Mouse (Mus musculus) layer of hippocampus, postnatal 36 days (tissue): ENCODE data around the gene Kdm1b. TPM values are rescaled to one million over a fixed set of nuclear protein-coding genes. Genes with fewer than 3 reads are reported as not detected.

ENCODE experiments used
- DNase-seq, 2 experiments: peaks; one replicate each; pipeline ENCODE4 v3.0.0; 2022
- total RNA-seq, 2 experiments: library from RNA; stranded (reverse); gene quantifications; 2 replicates each; pipeline ENCODE4 v1.2.3; 2021

The Kdm1b gene
- total RNA-seq, 2 experiments from 2014 or later = 9.5 to 10.1 TPM

DNA sequence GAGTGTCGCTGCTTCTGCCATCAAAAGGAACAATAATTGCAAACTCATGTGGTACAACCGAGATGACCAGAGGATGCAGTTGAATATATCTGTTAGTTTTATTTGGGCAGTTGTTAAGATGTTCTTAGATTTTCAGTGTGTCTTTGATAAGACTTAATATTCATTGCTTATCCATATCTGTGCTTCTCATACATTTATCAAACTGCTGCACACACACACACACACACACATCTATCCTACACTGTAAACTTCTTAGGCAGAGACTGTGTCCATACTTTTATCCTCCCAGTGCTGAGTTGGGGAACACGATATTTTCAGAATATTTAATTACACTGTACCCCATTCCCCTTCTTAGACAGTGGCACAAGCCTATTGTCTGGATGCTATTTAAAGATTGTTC, 67.9 kb downstream of the Kdm1b start:
- DNase-seq = no peak

- DNase-seq = no peak
Observed at GRCm38 (mm10) chr13:47112056-47112455, 68.8 kb downstream of the Kdm1b start.

DNA sequence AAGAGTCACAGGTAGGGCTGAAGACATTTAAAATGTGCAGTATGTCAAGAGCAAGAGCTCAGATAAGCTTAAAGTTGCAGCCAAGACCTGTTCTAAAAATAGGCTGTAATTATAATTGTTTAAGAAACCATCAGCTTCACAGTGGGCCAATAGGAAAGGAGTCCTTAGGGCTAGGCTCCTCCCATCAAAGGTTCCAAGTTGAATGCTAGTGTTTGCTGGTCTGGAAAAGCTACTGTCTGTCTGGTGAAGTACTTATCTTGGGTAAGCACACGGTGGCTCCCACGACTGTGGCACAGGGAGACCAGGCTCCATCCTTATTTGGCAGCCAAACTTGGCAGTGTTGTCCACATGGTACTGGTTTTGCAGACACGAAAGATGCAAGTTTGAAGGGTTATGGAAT, 69.6 kb downstream of the Kdm1b start:
- no peak for DNase-seq

- DNase-seq = no peak
Observed at GRCm38 (mm10) chr13:47116000-47116399, 72.7 kb downstream of the Kdm1b start.

DNA sequence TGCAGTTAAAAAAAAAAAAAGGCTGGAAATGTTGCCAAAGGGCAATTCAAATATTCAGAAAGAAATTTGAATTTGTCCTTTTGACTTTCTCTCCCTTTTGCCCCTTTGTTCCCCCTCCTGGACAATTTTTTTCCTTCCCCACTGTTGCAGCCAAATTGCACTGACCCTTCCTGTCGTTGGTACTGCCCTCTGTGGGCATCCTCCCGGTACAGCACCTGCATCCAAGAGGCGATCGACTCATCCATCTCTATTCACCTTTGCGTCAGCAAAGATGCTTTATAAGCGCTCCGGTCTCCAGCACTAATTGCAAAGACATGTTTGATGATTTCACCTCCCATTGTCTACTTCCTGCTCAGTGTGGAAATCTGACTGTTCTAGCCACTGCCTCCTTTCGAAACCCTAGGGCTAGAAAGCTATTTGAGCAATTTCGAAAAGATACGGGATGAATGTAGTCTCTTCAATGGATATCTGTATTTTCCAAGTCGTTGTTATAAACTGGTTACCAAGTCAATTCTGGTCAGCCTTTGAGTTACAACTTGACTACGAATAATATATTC, 78.1 kb downstream of the Kdm1b start:
- DNase-seq = no peak

GRCm38 (mm10) chr13:47122537-47123430, 79.5 kb downstream of the Kdm1b start, which contains the start of gene Rnf144b:
TSS of gene Rnf144b (plus strand) at chr13:47122656.
- DNase-seq = peak; percentile 31 to 34

DNA sequence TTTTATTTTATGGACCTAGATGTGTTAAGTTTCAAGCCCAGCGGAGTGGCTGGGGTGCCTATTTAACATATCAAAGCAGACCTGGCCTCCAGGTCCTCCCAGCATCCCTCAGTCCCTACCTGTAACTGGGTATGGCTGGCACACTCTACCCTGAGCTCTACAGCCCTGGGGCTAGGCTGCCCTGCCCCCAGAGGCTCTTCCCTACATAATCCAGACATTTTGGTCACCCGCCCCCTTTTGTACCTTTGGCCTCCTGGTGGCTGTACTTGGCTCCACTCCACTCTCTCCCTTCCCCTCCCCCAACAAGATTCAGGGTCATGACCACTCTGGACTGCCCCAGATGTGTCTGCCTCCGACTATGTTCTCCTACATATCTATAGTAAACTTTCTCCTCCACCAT, 81.2 kb downstream of the Kdm1b start:
- no peak for DNase-seq

- no peak for DNase-seq
Observed at GRCm38 (mm10) chr13:47124986-47125385, 81.7 kb downstream of the Kdm1b start.

DNA sequence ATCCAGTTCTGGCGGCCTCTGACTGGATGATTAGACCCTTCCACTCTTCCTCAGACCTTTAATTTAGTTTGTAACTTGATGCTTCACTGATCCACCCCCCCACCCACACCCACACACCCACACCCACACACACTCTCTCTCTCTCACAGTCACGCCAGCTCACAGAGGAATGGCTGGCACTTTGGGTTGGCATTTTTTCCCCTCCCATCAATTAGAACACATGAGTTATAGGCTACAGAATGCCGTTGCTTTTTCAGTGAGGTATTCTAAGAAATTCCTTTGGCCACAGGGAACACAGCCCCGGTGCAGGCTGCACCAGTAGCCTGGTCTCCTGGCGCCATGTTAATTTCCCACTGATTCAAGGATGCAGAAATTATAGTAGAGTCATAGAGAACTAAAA, 82.3 kb downstream of the Kdm1b start:
- no peak for DNase-seq

DNA sequence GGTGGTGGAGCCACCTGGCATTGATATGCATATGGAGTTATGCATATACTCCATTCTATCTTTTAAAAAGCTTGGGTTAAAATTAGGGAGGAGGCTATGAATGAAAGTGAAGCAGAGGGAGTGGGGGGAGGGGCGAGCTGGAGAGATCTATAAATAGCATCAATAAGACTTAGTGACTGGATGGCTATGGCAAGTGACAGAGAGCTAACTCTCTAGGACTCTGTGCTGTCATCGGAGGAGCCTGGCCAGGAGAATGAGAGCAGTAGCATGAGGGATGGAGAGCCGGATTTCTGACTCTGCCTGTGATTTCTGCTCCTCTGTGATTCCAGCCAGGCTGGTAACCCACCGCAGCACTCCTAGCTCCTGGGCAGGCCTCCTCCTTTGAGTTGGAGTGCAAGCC, 85.8 kb downstream of the Kdm1b start:
- DNase-seq = no peak

DNA sequence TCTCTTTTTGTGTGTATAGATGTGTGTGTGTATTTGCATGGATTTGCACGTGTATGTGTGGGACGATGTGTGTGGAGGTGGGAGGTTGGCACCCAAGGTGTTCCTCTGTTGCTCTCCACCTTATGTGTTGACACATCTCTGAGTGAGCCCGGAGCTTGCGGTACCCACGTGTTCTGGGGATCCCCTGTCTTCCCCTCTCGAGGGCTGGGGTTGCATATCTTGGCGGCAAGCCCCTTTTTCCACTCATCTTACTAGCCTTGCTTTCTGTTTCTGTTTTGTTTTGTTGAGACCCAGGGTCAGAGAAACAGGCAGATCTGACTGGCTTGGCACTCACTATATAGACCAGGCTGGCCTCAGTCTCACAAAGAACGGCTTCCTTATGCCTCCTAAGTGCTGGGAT, 89.8 kb downstream of the Kdm1b start:
- DNase-seq = no peak

DNA sequence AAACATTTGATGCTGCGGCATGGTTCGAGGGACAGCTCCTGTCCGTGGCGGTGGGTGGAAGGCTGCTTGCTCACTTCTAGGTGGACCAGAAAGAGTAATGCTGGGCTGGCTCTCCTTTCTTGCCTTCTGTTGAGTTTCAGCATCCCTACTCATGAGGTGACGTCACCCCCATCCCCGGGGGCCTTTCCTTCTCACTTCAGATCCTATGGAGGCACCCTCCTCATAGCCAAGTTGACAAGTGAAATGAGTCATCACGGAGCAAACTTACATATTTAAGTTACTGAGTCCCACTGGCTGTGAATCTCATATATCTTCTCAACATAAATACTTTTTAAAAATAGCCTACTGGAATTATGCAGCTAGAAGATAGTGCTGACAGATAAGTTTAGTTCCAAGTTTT, 91.5 kb downstream of the Kdm1b start:
- DNase-seq = no peak

Other genes with a start within 250 kb of the Kdm1b start
- 10 to 100 TPM; 17.8 to 19.0 TPM for gene Kif13a, start 113.6 kb upstream of the Kdm1b start, total RNA-seq
- 10 to 100 TPM; 18.9 to 19.5 TPM for gene Nhlrc1, start 28.6 kb upstream of the Kdm1b start, total RNA-seq
- gene Tpmt, start 1.2 kb downstream of the Kdm1b start, total RNA-seq = 10 to 100 TPM in 1 of 2 experiments, 1 to 10 TPM in 1; 8.4 to 11.8 TPM
- gene Dek, start 62.7 kb downstream of the Kdm1b start, total RNA-seq = 10 to 100 TPM; 45.2 to 48.0 TPM
- gene Rnf144b, start 79.2 kb downstream of the Kdm1b start, total RNA-seq = 10 to 100 TPM; 10.6 to 11.0 TPM